Mouse (Mus musculus) neural tube, embryonic 11.5 days (tissue): Measurements from ENCODE around the gene Zfp612. TPM values are rescaled to one million over a fixed set of nuclear protein-coding genes. Genes with fewer than 3 reads are reported as not detected.

ENCODE experiments used
- polyA plus RNA-seq: library from polyadenylated mRNA; unstranded; fragments of >200 nt; fragmentation: Nextera tagmentation; extraction: Ambion mirVana; gene quantifications from 2 replicates; pipeline ENCODE4 v1.2.1, GENCODE M21; 2014

Zfp612 gene
- polyA plus RNA-seq, 1 experiment from 2014 or later: 9.9 TPM

Other genes starting within 250 kb of the Zfp612 start
- gene Phlpp2, start 211.2 kb upstream of the Zfp612 start, polyA plus RNA-seq: 2.5 and 3.4 TPM in 2 replicates
- 0.29 and 0.47 TPM in 2 replicates for gene Marveld3, start 117.5 kb upstream of the Zfp612 start, polyA plus RNA-seq
- not detected in 2 replicates for gene Tat, start 89.3 kb upstream of the Zfp612 start, polyA plus RNA-seq
- gene Chst4, start 40.0 kb upstream of the Zfp612 start, polyA plus RNA-seq: not detected in 2 replicates
- not detected in 2 replicates for gene Gm21964, start 21.5 kb downstream of the Zfp612 start, polyA plus RNA-seq
- not detected in 2 replicates for gene Gm17720, start 23.0 kb downstream of the Zfp612 start, polyA plus RNA-seq
- gene Calb2, start 88.5 kb downstream of the Zfp612 start, polyA plus RNA-seq: 3.2 and 7.6 TPM in 2 replicates
- gene Cmtr2, start 135.9 kb downstream of the Zfp612 start, polyA plus RNA-seq: 10.7 and 10.8 TPM in 2 replicates
- 0.05 and 0.19 TPM in 2 replicates for gene Hydin, start 187.2 kb downstream of the Zfp612 start, polyA plus RNA-seq